Mouse (Mus musculus): ENCODE results near the gene Eif4b.

The Eif4b gene

GRCm38 (mm10) chr15:102103371-102103946 lies 29.9 kb downstream of the Eif4b start:
- no peak for DNase-seq

GRCm38 (mm10) chr15:102103947-102104555 lies 30.5 kb downstream of the Eif4b start:
- DNase-seq = no peak

GRCm38 (mm10) chr15:102105360-102105759 lies 31.8 kb downstream of the Eif4b start:
- no peak for DNase-seq

GRCm38 (mm10) chr15:102105764-102106730 lies 32.5 kb downstream of the Eif4b start:
- DNase-seq = no peak

GRCm38 (mm10) chr15:102106754-102107456 lies 33.3 kb downstream of the Eif4b start:
- DNase-seq = no peak

- DNase-seq = no peak
Measured at GRCm38 (mm10) chr15:102107689-102108573, 34.4 kb downstream of the Eif4b start.

GRCm38 (mm10) chr15:102108651-102109525 lies 35.3 kb downstream of the Eif4b start:
- DNase-seq = peak; percentile 70

GRCm38 (mm10) chr15:102110271-102110670 lies 36.7 kb downstream of the Eif4b start:
- DNase-seq = no peak

GRCm38 (mm10) chr15:102110701-102111494 lies 37.3 kb downstream of the Eif4b start:
- DNase-seq = no peak

- no peak for DNase-seq
Measured at GRCm38 (mm10) chr15:102111495-102111829, 37.9 kb downstream of the Eif4b start.

- no peak for DNase-seq
Measured at GRCm38 (mm10) chr15:102112181-102112580, 38.6 kb downstream of the Eif4b start.

GRCm38 (mm10) chr15:102112827-102113226 lies 39.3 kb downstream of the Eif4b start:
- no peak for DNase-seq

- no peak for DNase-seq
Measured at GRCm38 (mm10) chr15:102113674-102114073, 40.1 kb downstream of the Eif4b start.

- DNase-seq = no peak
Measured at GRCm38 (mm10) chr15:102114651-102115260, 41.2 kb downstream of the Eif4b start.

GRCm38 (mm10) chr15:102115731-102116231 lies 42.2 kb downstream of the Eif4b start:
- no peak for DNase-seq

- no peak for DNase-seq
Measured at GRCm38 (mm10) chr15:102116753-102117415, 43.3 kb downstream of the Eif4b start.

- DNase-seq = no peak
Measured at GRCm38 (mm10) chr15:102117461-102118443, 44.2 kb downstream of the Eif4b start.

GRCm38 (mm10) chr15:102118591-102118990 lies 45.0 kb downstream of the Eif4b start:
- DNase-seq = no peak

Measured in right cerebral cortex, postnatal 25 days (tissue).